Mouse (Mus musculus): Measurements from ENCODE around the gene Cacna1e. TPM values are rescaled to one million over a fixed set of nuclear protein-coding genes. Genes with fewer than 3 reads are reported as not detected.

The Cacna1e gene
- polyA plus RNA-seq, 1 experiment: 28.8 TPM

DNA sequence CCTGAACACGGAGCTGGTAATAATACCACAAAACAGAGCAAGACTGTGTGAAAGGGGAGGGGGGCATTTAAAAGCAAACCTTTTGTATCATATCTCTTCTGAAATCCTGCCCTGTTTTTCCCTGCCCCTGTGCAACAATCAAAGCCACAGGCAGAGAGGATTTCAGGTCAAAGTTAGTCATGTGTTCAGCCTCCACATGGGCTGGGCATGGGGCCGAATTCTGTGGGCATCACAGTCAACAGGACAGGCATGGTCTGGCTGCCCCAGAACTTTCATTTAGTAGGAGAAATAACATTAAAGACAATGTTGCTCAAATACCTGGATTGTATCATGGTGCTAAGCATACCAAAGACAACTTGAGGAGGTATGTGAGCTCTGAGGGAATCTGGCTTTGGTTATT, 278.7 kb downstream of the Cacna1e start:
- DNase-seq (ENCODE audit: low read depth): no peak
- TF ChIP-seq CTCF (IDR thresholded peaks at IDR 0.05; ENCODE audit: borderline replicate concordance, extremely low read depth, insufficient read depth, insufficient read length): no peak
- TF ChIP-seq POLR2A (IDR thresholded peaks at IDR 0.05; ENCODE audit: borderline replicate concordance, extremely low read depth, insufficient read depth, insufficient read length, poor library complexity, severe bottlenecking): no peak

GRCm38 (mm10) chr1:154603781-154604180, 280.5 kb downstream of the Cacna1e start:
- DNase-seq (ENCODE audit: low read depth): no peak
- TF ChIP-seq CTCF (IDR thresholded peaks at IDR 0.05; ENCODE audit: borderline replicate concordance, extremely low read depth, insufficient read depth, insufficient read length) (no peak), POLR2A (IDR thresholded peaks at IDR 0.05; ENCODE audit: borderline replicate concordance, extremely low read depth, insufficient read depth, insufficient read length, poor library complexity, severe bottlenecking) (no peak)

DNA sequence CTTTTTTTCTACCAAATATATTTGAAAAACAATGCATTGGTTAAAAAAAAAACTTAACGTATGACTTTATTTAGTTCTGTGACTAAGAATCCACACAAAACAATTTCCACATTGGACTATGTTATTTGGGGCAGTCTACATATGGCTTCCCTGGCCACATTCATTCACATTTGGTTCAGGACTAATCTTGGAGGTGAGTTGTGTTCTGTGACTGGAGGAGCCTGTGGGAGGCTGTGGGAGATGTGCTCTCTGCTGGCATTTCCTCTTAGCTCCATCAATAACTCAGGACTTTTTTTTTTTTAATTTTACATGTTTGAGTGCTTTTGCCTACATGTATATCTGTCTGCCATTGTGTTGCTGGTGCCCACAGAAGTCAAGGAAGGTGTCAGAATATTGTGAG, 281.8 kb downstream of the Cacna1e start:
- DNase-seq (ENCODE audit: low read depth): no peak
- TF ChIP-seq CTCF (IDR thresholded peaks at IDR 0.05; ENCODE audit: borderline replicate concordance, extremely low read depth, insufficient read depth, insufficient read length): no peak

GRCm38 (mm10) chr1:154582516-154582915, 301.8 kb downstream of the Cacna1e start:
- TF ChIP-seq POLR2A (IDR thresholded peaks at IDR 0.05; ENCODE audit: borderline replicate concordance, extremely low read depth, insufficient read depth, insufficient read length, poor library complexity, severe bottlenecking) (no peak), CTCF (IDR thresholded peaks at IDR 0.05; ENCODE audit: borderline replicate concordance, extremely low read depth, insufficient read depth, insufficient read length) (no peak)
- no peak for DNase-seq (ENCODE audit: low read depth)

GRCm38 (mm10) chr1:154579929-154580328, 304.4 kb downstream of the Cacna1e start:
- TF ChIP-seq CTCF (IDR thresholded peaks at IDR 0.05; ENCODE audit: borderline replicate concordance, extremely low read depth, insufficient read depth, insufficient read length) (no peak), POLR2A (IDR thresholded peaks at IDR 0.05; ENCODE audit: borderline replicate concordance, extremely low read depth, insufficient read depth, insufficient read length, poor library complexity, severe bottlenecking) (no peak)
- no peak for DNase-seq (ENCODE audit: low read depth)

DNA sequence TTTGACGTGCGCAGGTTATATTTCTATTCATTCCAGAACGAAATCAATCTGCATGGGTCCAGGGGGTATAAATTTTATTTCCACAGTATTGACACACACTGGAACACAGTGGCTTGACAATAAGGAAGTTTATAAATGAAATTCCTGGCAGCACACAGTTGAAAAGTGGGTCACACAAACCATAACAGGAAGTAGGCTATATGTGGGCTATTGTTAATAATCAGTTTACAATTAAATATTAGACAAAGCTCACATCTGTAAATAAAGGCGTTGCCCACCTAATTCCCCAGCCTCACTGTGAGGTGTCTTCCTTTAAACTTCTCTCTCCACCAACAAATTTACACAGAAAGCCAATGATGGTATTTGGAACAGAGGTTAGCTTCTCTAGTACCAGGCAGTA, 305.6 kb downstream of the Cacna1e start:
- no peak for DNase-seq (ENCODE audit: low read depth)
- no peak for TF ChIP-seq POLR2A (IDR thresholded peaks at IDR 0.05; ENCODE audit: borderline replicate concordance, extremely low read depth, insufficient read depth, insufficient read length, poor library complexity, severe bottlenecking)
- TF ChIP-seq CTCF (IDR thresholded peaks at IDR 0.05; ENCODE audit: borderline replicate concordance, extremely low read depth, insufficient read depth, insufficient read length): no peak

- no peak for DNase-seq (ENCODE audit: low read depth)
- TF ChIP-seq CTCF (IDR thresholded peaks at IDR 0.05; ENCODE audit: borderline replicate concordance, extremely low read depth, insufficient read depth, insufficient read length): no peak
- TF ChIP-seq POLR2A (IDR thresholded peaks at IDR 0.05; ENCODE audit: borderline replicate concordance, extremely low read depth, insufficient read depth, insufficient read length, poor library complexity, severe bottlenecking): no peak
Observed at GRCm38 (mm10) chr1:154576418-154576817, 307.9 kb downstream of the Cacna1e start.

DNA sequence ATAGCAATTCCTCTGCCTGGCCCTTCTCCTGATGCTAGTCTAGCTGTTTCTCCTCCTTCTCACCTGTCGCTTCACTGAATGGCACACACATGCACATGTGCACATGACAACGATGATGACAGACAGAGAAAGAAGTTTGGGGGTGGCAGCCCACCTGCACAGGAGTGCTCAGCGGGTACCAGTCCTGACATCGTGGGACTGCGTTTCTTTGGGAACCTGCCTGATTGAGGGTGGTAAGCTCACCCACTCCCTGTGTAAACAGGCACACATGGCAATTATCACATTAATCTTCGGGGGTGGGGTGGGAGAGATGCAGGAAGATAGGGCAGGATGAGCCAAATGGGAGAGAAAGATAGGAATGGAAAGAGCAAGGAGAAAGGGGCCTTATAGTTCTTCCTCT, 318.3 kb downstream of the Cacna1e start:
- no peak for DNase-seq (ENCODE audit: low read depth)
- no peak for TF ChIP-seq CTCF (IDR thresholded peaks at IDR 0.05; ENCODE audit: borderline replicate concordance, extremely low read depth, insufficient read depth, insufficient read length)
- TF ChIP-seq POLR2A (IDR thresholded peaks at IDR 0.05; ENCODE audit: borderline replicate concordance, extremely low read depth, insufficient read depth, insufficient read length, poor library complexity, severe bottlenecking): no peak

DNA sequence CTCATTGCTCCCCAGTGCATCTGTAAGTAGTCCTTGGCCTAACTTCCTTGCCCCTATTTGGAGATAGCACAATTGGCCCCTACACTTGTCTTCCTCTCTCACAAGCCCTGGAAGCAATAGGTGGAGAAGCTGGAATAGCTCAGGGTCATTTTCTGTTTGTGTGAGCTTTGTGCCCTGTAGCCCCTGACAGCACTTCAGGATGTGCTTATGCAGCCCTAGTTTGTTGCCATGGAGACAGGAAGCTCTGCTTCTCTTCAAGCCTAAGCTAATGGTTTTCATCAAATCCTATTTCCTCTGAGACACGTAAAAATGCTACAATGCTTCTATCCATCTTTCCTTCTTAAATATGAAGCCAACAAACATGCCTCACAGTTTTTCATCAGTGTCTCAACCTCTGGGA, 328.5 kb downstream of the Cacna1e start:
- TF ChIP-seq CTCF (IDR thresholded peaks at IDR 0.05; ENCODE audit: borderline replicate concordance, extremely low read depth, insufficient read depth, insufficient read length) (no peak), POLR2A (IDR thresholded peaks at IDR 0.05; ENCODE audit: borderline replicate concordance, extremely low read depth, insufficient read depth, insufficient read length, poor library complexity, severe bottlenecking) (no peak)
- peak; percentile 81 for DNase-seq (ENCODE audit: low read depth)

DNA sequence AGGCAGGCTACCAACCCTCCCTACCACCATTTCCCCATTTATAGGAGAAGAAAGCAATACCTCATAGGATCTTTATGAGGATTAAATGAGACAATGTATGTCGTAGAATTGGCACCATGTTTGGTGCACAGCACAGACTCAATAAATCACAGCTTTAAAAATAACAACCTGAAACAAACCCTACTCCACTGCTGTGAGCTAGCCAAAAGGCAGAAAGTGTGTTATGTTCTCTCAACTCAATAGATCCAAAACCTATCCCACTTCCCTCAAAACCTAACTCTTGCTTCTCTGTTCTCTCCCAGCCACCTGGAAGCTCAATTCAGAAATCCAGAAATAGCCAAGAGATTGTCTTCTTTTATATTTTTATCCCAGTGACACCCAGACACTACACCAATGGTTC, 331.2 kb downstream of the Cacna1e start:
- TF ChIP-seq POLR2A (IDR thresholded peaks at IDR 0.05; ENCODE audit: borderline replicate concordance, extremely low read depth, insufficient read depth, insufficient read length, poor library complexity, severe bottlenecking) (no peak), CTCF (IDR thresholded peaks at IDR 0.05; ENCODE audit: borderline replicate concordance, extremely low read depth, insufficient read depth, insufficient read length) (no peak)
- DNase-seq (ENCODE audit: low read depth): no peak

GRCm38 (mm10) chr1:154537445-154537844, 346.9 kb downstream of the Cacna1e start:
- TF ChIP-seq POLR2A (IDR thresholded peaks at IDR 0.05; ENCODE audit: borderline replicate concordance, extremely low read depth, insufficient read depth, insufficient read length, poor library complexity, severe bottlenecking) (no peak), CTCF (IDR thresholded peaks at IDR 0.05; ENCODE audit: borderline replicate concordance, extremely low read depth, insufficient read depth, insufficient read length) (no peak)
- no peak for DNase-seq (ENCODE audit: low read depth)

GRCm38 (mm10) chr1:154536763-154537162, 347.5 kb downstream of the Cacna1e start:
- TF ChIP-seq CTCF (IDR thresholded peaks at IDR 0.05; ENCODE audit: borderline replicate concordance, extremely low read depth, insufficient read depth, insufficient read length) (no peak), POLR2A (IDR thresholded peaks at IDR 0.05; ENCODE audit: borderline replicate concordance, extremely low read depth, insufficient read depth, insufficient read length, poor library complexity, severe bottlenecking) (no peak)
- no peak for DNase-seq (ENCODE audit: low read depth)

Data from brain, embryonic 14.5 days (tissue).